Mouse (Mus musculus) cerebellum, postnatal 25 days (tissue): ENCODE measurements around the gene Arhgap19.

Experiments
- DNase-seq, 2 experiments: peaks; one replicate each; pipeline ENCODE4 v3.0.0; 2021; ENCODE audit warnings: mixed read lengths in 2 of 2

Arhgap19 gene

DNA sequence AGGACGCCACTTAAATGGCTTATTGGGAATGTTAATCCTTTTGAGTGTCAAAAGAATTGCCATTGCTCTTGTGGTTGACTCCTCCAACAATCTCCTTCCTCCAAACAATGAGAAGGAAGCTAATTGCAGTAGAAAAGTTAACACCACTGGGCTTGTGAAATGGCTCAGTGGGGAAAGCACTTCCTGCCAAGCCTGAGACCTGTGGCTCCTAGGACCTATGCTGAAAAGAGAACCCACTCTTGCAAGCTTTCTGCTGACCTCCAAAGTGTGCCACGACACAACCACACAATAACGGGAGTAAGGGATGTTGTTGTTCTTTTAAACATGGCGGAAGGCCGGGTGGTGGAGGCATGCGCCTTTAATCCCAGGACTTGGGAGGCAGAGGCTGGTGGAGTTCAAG, 4.3 kb downstream of the Arhgap19 start:
- DNase-seq = no peak

DNA sequence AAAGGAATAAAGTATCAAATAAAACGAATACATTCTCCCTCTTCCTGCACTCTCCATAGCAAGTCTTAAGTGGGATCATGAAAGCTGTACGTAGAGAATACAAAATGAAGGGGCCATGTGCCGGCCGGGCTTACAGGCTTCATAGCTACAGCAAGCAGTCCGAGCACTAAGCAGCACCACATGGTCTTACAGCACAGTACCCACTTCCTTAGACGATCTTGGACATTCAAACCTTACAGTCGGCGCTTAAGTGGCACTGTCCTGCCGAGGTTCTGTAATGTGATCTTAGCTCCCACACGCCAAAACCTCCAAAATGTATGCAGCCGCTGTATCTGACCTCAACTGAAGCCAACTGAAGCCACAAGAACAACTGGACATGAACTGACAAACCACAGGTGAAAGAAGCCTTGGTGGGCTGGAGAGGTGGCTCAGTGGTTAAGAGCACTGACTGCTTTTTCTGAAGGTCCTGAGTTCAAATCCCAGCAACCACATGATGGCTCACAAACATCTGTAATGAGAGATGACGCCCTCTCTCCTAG, 5.0 kb downstream of the Arhgap19 start:
- DNase-seq = no peak

DNA sequence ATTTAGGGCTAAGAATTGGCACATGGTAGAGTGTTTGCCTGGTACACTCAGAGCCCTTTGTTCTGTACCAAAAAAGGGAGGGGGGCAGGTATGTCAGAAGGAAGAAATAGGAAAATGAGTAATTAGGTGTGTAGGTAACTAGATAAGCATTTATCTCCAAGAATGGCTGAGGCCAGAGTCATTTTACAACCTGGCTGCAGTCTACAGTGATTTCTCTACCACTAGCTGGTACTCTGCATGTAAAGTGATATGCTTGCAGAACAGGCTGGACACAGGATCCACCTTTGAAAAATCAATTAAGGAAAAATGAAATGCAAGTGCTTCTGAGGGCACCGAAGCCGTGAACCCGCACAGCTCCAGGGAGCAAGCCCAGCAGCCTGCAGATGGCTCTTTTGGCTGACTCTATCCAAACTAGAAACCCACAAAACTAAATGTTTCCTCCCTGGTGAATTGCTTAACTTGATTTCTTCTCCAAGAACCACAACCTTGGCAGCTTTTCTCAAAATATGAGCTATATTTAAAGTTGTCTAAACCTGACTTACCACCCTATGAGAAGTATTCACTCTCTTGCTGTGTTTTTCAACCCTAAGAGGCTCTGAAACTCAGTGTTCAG, 5.6 kb downstream of the Arhgap19 start:
- no peak for DNase-seq

- no peak for DNase-seq
Measured at GRCm38 (mm10) chr19:41794901-41795300, 6.9 kb downstream of the Arhgap19 start.

GRCm38 (mm10) chr19:41794017-41794416, 7.8 kb downstream of the Arhgap19 start:
- DNase-seq = no peak

DNA sequence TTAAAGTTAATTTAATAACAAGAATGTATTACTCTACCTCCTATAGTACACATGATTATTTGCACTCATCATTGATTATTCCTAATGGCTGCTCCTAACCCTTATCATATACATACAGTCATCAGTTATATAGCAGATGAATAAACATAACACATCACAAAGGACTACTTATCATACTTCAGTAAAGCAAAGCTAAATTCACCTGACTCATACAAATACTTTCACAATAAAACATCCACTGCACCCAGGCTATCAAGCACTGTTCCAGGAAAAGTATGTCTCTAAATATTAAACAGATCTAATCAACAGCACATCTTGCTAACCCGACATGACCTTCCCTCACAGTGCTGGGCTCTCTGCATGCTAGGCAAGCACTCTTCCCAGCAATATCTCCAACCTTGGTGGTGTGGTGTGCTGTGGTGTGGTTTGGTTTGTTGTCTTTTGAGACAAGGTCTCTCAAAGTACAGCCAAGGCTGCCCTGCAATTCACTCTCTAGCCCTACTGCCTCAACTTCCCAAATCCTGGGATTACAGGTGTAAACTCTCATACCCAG, 8.8 kb downstream of the Arhgap19 start:
- DNase-seq = no peak

DNA sequence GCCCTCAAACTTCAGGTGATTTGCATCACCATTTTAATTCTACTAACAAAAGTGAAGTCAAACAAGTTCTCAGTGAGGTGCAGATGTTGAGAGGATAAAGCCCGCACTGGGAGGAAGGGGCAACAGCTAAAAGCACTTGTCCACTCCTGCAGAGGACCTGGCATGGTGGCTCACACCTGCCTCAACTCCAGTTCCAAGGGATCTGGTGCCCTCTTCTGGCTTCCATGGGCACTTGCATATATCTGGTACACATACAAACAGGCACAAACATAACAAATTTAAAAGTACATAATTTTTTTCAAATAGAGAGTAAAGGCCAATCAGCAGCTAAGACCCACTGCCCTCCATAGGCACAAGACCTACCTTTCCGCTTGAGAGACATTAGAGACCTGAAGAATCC, 10.5 kb downstream of the Arhgap19 start:
- DNase-seq = no peak

DNA sequence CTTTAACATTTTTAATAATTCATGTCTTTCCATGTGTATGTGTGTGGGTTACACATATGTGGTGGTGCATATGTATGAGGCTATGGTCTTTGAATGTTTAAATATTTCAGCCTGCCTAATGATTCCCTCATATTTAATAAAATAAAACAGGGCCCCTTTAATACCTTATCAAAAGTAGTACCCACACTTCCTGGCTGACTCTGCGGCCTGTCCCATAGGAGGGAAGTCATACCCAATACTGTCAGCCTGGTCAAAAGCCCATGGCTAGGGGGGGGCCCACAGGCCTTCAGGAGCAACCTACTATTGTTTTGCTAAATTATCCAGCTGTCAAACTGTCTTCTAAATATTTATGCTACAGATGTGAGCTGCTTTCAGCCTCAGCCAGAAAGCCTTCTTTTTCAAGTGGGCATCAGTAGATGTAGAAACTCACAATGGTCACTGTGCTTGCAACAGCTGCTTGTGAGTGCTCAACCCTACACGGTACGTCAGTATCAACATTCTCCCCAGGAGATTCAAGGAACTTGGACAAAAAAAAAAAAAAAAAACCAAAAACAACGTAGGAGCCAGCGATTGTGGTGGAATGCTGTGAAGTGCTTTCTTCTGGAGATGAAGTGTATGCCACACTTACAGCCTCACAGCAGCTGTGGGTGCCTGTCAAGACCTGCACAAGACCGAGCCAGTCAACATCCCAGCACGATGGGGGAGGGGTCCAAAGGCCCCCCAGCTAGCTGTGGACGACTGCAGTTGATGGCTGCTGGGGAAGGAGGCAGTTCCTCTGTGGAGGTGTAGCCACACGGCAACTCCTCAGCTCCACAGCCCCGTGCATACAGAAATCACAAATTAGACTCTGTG, 12.5 kb downstream of the Arhgap19 start:
- DNase-seq = no peak

DNA sequence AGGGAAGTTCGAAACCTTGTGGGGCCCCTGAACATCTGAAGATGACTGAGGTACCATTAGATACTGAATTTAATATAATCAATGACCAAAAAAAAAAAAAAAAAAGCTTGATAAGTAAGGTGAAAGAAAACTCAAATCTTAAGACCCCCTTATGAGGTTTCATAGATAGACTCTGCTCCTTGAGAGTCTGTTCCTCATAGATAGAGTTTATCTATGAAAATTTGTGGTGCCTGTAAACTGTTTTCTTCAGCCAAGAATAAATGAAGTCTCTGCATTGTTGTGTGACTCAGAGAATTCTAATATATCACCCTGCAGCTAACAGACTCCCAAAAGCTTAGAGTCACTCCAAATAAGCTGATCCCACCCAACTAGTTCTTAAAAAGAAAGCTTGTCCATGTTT, 15.0 kb downstream of the Arhgap19 start:
- DNase-seq = no peak

DNA sequence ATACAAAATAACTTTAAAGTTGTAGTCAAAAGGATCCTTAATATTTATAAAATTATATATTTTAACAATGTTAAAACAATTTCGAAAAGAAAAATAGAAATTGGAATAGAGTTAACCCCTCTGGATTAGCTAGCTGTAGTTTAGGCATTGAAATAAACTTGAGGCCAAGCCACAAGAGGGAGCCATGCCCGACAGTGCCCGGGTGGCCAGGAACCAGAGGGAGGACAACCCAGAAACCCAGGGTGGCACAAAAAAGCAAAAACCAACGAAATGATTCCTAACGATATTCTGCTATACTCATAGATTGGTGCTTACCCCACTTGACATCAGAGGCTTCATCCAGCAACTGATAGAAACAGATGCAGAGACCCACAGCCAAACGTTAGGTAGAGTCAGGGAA, 24.3 kb downstream of the Arhgap19 start:
- DNase-seq = peak in 1 of 2 experiments; percentile 36

GRCm38 (mm10) chr19:41768711-41769110, 33.1 kb downstream of the Arhgap19 start:
- DNase-seq = no peak

- DNase-seq = no peak
Measured at GRCm38 (mm10) chr19:41766628-41767027, 35.2 kb downstream of the Arhgap19 start.

- DNase-seq = peak; percentile 87 to 92
Measured at GRCm38 (mm10) chr19:41763870-41764660, 37.8 kb downstream of the Arhgap19 start.

DNA sequence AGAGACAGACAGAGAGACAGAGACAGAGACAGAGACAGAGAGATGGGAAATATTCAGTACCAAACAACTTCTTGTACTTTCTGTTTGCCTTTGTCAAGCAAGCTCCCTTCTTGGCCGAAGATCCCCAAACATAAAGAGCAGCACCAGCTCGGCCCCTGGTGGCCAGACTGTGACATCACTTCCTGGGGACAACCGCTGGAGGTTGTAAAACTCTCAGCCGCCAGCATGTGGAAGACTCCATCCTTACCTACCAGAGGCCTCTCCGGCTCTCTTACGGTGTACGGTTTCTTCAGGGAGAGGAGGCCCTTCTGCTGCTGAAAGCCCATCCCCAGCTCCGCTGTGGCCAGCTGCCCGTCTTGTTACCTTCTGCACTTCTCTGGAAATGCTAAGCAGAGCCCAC, 40.3 kb downstream of the Arhgap19 start:
- no peak for DNase-seq

DNA sequence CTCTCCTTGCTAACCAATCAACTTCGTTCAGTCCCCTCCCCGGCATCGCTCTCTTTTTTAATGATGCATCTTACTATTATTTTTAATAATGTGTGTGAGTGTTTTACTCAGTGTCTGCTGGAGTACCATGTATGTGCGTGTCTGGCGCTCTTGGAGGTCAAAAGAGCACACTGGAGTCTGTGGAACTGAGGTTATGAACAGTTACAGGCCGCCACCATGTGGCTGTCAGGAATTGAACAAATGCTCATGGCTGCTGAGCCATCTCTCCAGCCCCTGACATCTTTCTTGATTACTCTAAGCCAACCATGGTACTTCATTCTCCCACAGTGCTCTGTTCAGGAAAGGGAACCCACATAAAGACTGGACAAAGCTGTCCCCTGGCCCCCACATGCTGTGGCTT, 42.1 kb downstream of the Arhgap19 start:
- DNase-seq = peak in 1 of 2 experiments; percentile 10

- no peak for DNase-seq
Measured at GRCm38 (mm10) chr19:41759270-41759669, 42.6 kb downstream of the Arhgap19 start.

DNA sequence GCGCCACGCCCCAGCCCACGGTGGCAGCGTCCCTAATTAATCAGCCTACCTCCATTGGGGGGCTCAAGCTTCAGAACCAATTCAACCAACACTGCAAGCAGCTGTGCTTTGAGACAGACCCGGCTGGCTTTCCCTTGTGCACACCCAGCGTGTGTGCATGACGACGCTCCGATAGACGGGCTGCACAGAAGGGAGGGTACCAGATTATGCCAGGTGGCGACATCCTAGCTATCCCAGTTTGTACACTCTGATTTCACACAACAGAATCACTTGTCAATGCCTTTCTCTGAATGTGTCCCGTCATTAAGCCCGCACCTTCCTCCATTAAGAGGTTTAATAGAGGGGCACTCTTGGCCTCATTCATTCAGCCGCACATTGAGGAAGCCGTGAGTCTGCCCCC, 47.1 kb downstream of the Arhgap19 start:
- no peak for DNase-seq

DNA sequence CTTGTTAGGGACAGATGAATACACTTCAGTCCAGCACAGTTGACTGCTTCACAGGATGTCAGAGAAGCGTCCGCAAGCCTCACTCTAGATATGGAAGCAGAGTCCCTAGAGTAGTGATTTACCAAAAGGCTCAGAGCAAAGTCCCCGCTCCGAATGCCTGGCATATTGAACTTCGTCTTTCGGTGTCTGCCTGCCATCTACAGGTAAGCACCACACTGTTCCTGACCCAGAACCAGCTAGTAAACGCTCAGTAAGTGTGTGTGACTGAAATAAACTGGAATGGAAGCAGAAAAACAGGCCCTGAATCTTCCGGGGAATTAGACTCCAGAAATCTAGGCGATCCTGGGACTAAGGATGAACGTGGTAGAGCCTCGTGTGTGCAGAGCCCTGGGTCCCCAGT, 49.9 kb downstream of the Arhgap19 start:
- no peak for DNase-seq

- DNase-seq = no peak
Measured at GRCm38 (mm10) chr19:41747436-41747835, 54.4 kb downstream of the Arhgap19 start.

DNA sequence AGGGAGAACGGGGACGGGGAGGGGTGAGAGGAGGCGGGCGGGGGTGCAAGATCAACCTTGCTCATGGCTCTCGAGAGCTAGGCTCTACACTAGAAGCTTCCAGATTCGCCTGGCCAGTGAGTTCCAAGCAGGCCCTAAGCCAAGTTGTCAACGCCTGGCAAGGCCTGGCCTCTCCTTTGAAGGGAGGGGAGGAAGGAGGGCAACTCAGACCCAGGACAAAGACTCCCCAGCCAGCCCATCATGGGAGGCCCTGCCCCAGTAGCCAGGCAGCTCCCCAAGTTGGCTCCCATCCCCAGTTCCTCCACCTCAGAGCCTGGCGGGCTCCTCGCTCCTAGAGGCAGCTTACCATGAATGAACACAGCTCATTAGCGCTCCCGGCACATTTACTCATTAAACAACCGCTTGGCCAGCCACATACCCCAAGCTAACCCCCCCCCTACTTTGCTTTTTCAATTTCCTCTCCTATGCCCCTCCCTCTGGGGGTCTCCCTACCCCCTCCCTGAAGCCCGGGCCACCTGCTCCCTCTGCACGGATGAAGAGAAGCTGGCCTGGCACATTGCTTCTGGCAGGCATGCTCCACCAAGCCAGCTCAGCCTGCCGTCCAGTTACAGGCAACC, 55.8 kb downstream of the Arhgap19 start:
- DNase-seq = peak; percentile 25 to 38

GRCm38 (mm10) chr19:41743396-41743795, 58.5 kb downstream of the Arhgap19 start, which contains the start of gene Slit1:
Slit1 (minus strand) TSS chr19:41743665.
- peak in 1 of 2 experiments; percentile 28 for DNase-seq

- DNase-seq = no peak
Measured at GRCm38 (mm10) chr19:41738896-41739295, 63.0 kb downstream of the Arhgap19 start.
